Mouse (Mus musculus) megakaryocyte, adult 5-6 weeks (primary cell): ENCODE measurements around the gene Smarcal1. TPM values are rescaled to one million over a fixed set of nuclear protein-coding genes. Genes with fewer than 3 reads are reported as not detected.

Experiments
- total RNA-seq, 2 experiments: library from RNA; stranded (forward) in 1 of 2; stranded (reverse) in 1 of 2; fragments of 153-499, 151-499 nt in 1 of 2; fragments of 221-1000, 200-1000 nt in 1 of 2; gene quantifications; 2 replicates each; pipeline versions ENCODE4 v1.2.3 to v1.2.4; 2015 to 2017

Gene Smarcal1
- total RNA-seq, 2 experiments from 2014 or later = 15.3 to 18.0 TPM

Other genes starting within 250 kb of the Smarcal1 start
- 0.05 TPM in 1 of 2 replicates, not detected in the other for gene March4, start 46.3 kb upstream of the Smarcal1 start, total RNA-seq (2015)
- gene March4, start 46.3 kb upstream of the Smarcal1 start, total RNA-seq (2017) = not detected in 2 replicates
- not detected in 2 replicates for gene Ankar, start 117.3 kb downstream of the Smarcal1 start, total RNA-seq (2015)
- gene Ankar, start 117.3 kb downstream of the Smarcal1 start, total RNA-seq (2017) = not detected in 2 replicates
- gene Rpl37a, start 128.0 kb downstream of the Smarcal1 start, total RNA-seq (2015) = 1,007 and 1,017 TPM in 2 replicates
- gene Rpl37a, start 128.0 kb downstream of the Smarcal1 start, total RNA-seq (2017) = 343 and 384 TPM in 2 replicates
- not detected in 2 replicates for gene Igfbp2, start 241.3 kb downstream of the Smarcal1 start, total RNA-seq (2015)
- not detected in 2 replicates for gene Igfbp2, start 241.3 kb downstream of the Smarcal1 start, total RNA-seq (2017)